Mouse (Mus musculus): ENCODE results near the gene Vmp1. TPM values are rescaled to one million over a fixed set of nuclear protein-coding genes. Genes with fewer than 3 reads are reported as not detected.

Gene Vmp1
- polyA plus RNA-seq (2014; fragmentation: Illumina TruSeq; extraction: RNeasy Lipid Tissue Mini Kit (QIAGEN cat#74804); ENCODE audit: low read depth, low replicate concordance) = 275 TPM

DNA sequence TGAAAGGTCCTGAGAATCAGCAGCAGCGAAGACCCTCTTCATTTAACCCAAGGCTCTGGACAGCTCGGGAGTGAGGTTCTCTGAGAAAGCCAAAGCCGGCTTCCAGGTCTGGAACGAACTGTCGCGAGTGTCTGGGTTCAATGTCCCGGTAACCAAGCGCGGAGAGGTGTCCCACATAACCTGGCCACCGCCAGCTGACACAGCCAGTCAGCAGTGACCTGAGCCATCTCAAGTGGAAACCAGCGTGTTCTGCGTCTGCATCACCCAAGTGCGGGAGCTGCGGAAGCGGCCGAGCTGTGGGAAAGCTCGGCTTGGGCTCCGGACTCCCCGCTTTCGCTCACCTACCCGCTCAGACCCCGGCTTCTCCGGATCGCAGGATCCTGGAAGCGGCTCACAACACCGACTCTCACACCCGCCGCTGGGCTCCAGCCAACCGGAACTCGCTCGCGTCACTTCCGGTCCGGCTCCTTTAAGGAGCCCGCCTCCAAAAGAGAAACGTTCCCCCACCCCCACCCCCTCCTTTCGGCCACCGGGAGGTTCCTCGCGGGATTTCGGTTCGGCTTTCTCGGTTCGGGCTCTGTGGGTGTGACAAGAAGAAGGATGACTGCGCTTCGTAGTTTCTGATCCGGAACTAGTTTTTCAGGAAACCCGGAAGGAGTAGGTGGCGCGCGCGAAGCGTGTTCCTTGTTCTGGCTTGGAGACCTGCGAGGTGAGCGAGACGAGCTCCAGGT is at the start of gene Vmp1, which contains the start of gene Ptrh2:
Gene Vmp1, minus strand, starts transcription at position 442 of the 731 bp plus-strand sequence.
Gene Ptrh2, plus strand, starts transcription at position 591 of the 731 bp plus-strand sequence.

DNA sequence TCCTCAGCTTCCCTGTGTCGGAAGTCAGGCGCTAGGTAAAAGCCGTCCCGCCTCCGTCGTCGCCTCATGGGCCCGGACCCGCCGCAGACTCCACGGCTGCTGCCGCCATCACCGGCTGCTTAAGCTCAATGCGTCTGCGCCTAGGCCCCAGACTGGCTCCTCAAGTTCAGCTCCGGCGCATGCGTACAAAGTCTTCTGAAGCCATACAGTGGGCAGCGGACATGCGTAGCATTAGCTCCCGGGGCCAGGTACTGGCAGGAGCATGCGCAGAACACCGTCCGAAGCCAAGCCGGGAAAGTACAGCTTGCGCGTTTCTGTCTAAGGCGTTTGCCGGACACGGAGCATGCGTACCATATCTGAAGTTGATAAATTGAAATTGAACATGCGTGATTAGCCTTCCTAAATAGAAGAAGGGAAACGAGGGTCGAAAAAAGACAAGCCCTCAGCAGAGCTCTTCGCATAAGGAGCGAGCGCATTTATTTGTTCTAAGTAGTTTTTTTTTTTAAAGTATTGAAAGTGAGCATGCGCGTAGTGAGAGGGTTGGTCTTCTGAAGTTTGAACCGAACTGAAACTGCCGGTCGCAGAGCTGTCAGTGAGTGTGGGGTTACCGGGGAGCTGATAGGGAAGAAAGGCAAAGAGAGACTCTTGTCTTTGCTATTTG is 138.9 kb downstream of the Vmp1 start, which contains the start of the genes Rps6kb1 and Tubd1:
Gene Rps6kb1, minus strand, starts transcription at position 167 of the 661 bp plus-strand sequence.
Gene Tubd1, plus strand, starts transcription at position 353 of the 661 bp plus-strand sequence.

Other genes starting within 250 kb of the Vmp1 start
- 58.9 TPM for gene Rnft1, start 199.2 kb downstream of the Vmp1 start, polyA plus RNA-seq (2014; fragmentation: Illumina TruSeq; extraction: RNeasy Lipid Tissue Mini Kit (QIAGEN cat#74804); ENCODE audit: low read depth, low replicate concordance)
- gene Rps6kb1, start 139.0 kb downstream of the Vmp1 start, polyA plus RNA-seq (2014; fragmentation: Illumina TruSeq; extraction: RNeasy Lipid Tissue Mini Kit (QIAGEN cat#74804); ENCODE audit: low read depth, low replicate concordance) = 28.0 TPM
- gene Tubd1, start 138.8 kb downstream of the Vmp1 start, polyA plus RNA-seq (2014; fragmentation: Illumina TruSeq; extraction: RNeasy Lipid Tissue Mini Kit (QIAGEN cat#74804); ENCODE audit: low read depth, low replicate concordance) = 3.7 TPM
- 10.2 TPM for gene Ptrh2, start 149 bp upstream of the Vmp1 start, polyA plus RNA-seq (2014; fragmentation: Illumina TruSeq; extraction: RNeasy Lipid Tissue Mini Kit (QIAGEN cat#74804); ENCODE audit: low read depth, low replicate concordance)
- 175 TPM for gene Cltc, start 73.7 kb upstream of the Vmp1 start, polyA plus RNA-seq (2014; fragmentation: Illumina TruSeq; extraction: RNeasy Lipid Tissue Mini Kit (QIAGEN cat#74804); ENCODE audit: low read depth, low replicate concordance)
- 59.7 TPM for gene Dhx40, start 123.9 kb upstream of the Vmp1 start, polyA plus RNA-seq (2014; fragmentation: Illumina TruSeq; extraction: RNeasy Lipid Tissue Mini Kit (QIAGEN cat#74804); ENCODE audit: low read depth, low replicate concordance)